Mouse (Mus musculus): ENCODE measurements around the gene Gm10447. TPM values are rescaled to one million over a fixed set of nuclear protein-coding genes. Genes with fewer than 3 reads are reported as not detected.
"Not testable (repeated sequence)": the region's sequence is repeated elsewhere in the genome, so short reads cannot be mapped to it uniquely, and the experiment has no call there.

The Gm10447 gene
- polyA plus RNA-seq, 1 experiment = not detected

GRCm38 (mm10) chr11:53428716-53429057 is 28.2 kb downstream of the Gm10447 start:
- peaks cover 24% of the 10 kb centered on the region for H3K36me3 ChIP-seq (ENCODE audit: control insufficient read depth, insufficient read depth)
- H3ac ChIP-seq (ENCODE audit: control insufficient read depth, insufficient read length, low read depth) = no peak overlapping the region
- no peak overlapping the region for H3K4me3 ChIP-seq (ENCODE audit: insufficient read depth, poor library complexity, severe bottlenecking)
- peaks cover 26% of the 10 kb centered on the region for H3K79me2 ChIP-seq (ENCODE audit: control insufficient read depth, insufficient read depth)
- peaks cover 15% of the 10 kb centered on the region for H3K79me3 ChIP-seq (ENCODE audit: low read depth)
- TF ChIP-seq USF1 (IDR thresholded peaks at IDR 0.05; ENCODE audit: low read depth) (no peak), MYOD1 (IDR thresholded peaks at IDR 0.05; ENCODE audit: control insufficient read depth, insufficient read length, low read depth) (no peak), MAX (IDR thresholded peaks at IDR 0.05) (no peak), MYOG (IDR thresholded peaks at IDR 0.05; ENCODE audit: control insufficient read depth, extremely low read depth, insufficient read length) (no peak), FOSL1 (IDR thresholded peaks at IDR 0.05; ENCODE audit: insufficient read depth, low read length, poor library complexity, severe bottlenecking) (no peak), CTCF (IDR thresholded peaks at IDR 0.05; ENCODE audit: control insufficient read depth, insufficient read depth, insufficient read length) (no peak), CEBPB (IDR thresholded peaks at IDR 0.05; ENCODE audit: low read depth) (no peak)
- no peaks in the 10 kb centered on the region for H3K27me3 ChIP-seq (ENCODE audit: control insufficient read depth, insufficient read depth, insufficient read length)

- TF ChIP-seq CTCF (IDR thresholded peaks at IDR 0.05; ENCODE audit: control insufficient read depth, insufficient read depth, insufficient read length) (no peak), MYOG (IDR thresholded peaks at IDR 0.05; ENCODE audit: control insufficient read depth, extremely low read depth, insufficient read length) (no peak), FOSL1 (IDR thresholded peaks at IDR 0.05; ENCODE audit: insufficient read depth, low read length, poor library complexity, severe bottlenecking) (no peak), MYOD1 (IDR thresholded peaks at IDR 0.05; ENCODE audit: control insufficient read depth, insufficient read length, low read depth) (no peak), MAX (IDR thresholded peaks at IDR 0.05) (no peak), CEBPB (IDR thresholded peaks at IDR 0.05; ENCODE audit: low read depth) (no peak), USF1 (IDR thresholded peaks at IDR 0.05; ENCODE audit: low read depth) (no peak)
Measured at GRCm38 (mm10) chr11:53427993-53428715, 28.8 kb downstream of the Gm10447 start.

GRCm38 (mm10) chr11:53426914-53427313 is 30.0 kb downstream of the Gm10447 start:
- not testable (repeated sequence) for H3ac ChIP-seq (ENCODE audit: control insufficient read depth, insufficient read length, low read depth); H3K27me3 ChIP-seq (ENCODE audit: control insufficient read depth, insufficient read depth, insufficient read length); H3K4me3 ChIP-seq (ENCODE audit: insufficient read depth, poor library complexity, severe bottlenecking)
- Histone ChIP-seq H3K79me2 (ENCODE audit: control insufficient read depth, insufficient read depth) (peaks cover 26% of the 10 kb centered on the region), H3K79me3 (ENCODE audit: low read depth) (peaks cover 15% of the 10 kb centered on the region), H3K36me3 (ENCODE audit: control insufficient read depth, insufficient read depth) (peaks cover 24% of the 10 kb centered on the region)

More at GRCm38 (mm10) chr11:53427993-53428715, 28.8 kb downstream of the Gm10447 start:
- H3K79me3 ChIP-seq (ENCODE audit: low read depth) = peaks cover 15% of the 10 kb centered on the region
- peaks cover 24% of the 10 kb centered on the region for H3K36me3 ChIP-seq (ENCODE audit: control insufficient read depth, insufficient read depth)
- peaks cover 26% of the 10 kb centered on the region for H3K79me2 ChIP-seq (ENCODE audit: control insufficient read depth, insufficient read depth)
- H3ac ChIP-seq (ENCODE audit: control insufficient read depth, insufficient read length, low read depth) = no peak overlapping the region
- no peaks in the 10 kb centered on the region for H3K27me3 ChIP-seq (ENCODE audit: control insufficient read depth, insufficient read depth, insufficient read length)
- H3K4me3 ChIP-seq (ENCODE audit: insufficient read depth, poor library complexity, severe bottlenecking) = no peak overlapping the region

GRCm38 (mm10) chr11:53425711-53426255 is 31.1 kb downstream of the Gm10447 start:
- TF ChIP-seq USF1 (IDR thresholded peaks at IDR 0.05; ENCODE audit: low read depth) (no peak), MYOG (IDR thresholded peaks at IDR 0.05; ENCODE audit: control insufficient read depth, extremely low read depth, insufficient read length) (no peak), CEBPB (IDR thresholded peaks at IDR 0.05; ENCODE audit: low read depth) (no peak), MAX (IDR thresholded peaks at IDR 0.05) (no peak), FOSL1 (IDR thresholded peaks at IDR 0.05; ENCODE audit: insufficient read depth, low read length, poor library complexity, severe bottlenecking) (no peak), CTCF (IDR thresholded peaks at IDR 0.05; ENCODE audit: control insufficient read depth, insufficient read depth, insufficient read length) (no peak), MYOD1 (IDR thresholded peaks at IDR 0.05; ENCODE audit: control insufficient read depth, insufficient read length, low read depth) (no peak)
- Histone ChIP-seq H3K79me3 (ENCODE audit: low read depth) (peaks cover 15% of the 10 kb centered on the region), H3K36me3 (ENCODE audit: control insufficient read depth, insufficient read depth) (peaks cover 24% of the 10 kb centered on the region), H3ac (ENCODE audit: control insufficient read depth, insufficient read length, low read depth) (no peak overlapping the region), H3K4me3 (ENCODE audit: insufficient read depth, poor library complexity, severe bottlenecking) (no peak overlapping the region), H3K79me2 (ENCODE audit: control insufficient read depth, insufficient read depth) (peaks cover 26% of the 10 kb centered on the region), H3K27me3 (ENCODE audit: control insufficient read depth, insufficient read depth, insufficient read length) (no peaks in the 10 kb centered on the region)

- H3K79me3 ChIP-seq (ENCODE audit: low read depth) = peaks cover 14% of the 10 kb centered on the region
- no peak overlapping the region for H3K4me3 ChIP-seq (ENCODE audit: insufficient read depth, poor library complexity, severe bottlenecking)
- no peak overlapping the region for H3ac ChIP-seq (ENCODE audit: control insufficient read depth, insufficient read length, low read depth)
- peaks cover 22% of the 10 kb centered on the region for H3K79me2 ChIP-seq (ENCODE audit: control insufficient read depth, insufficient read depth)
- peaks cover 24% of the 10 kb centered on the region for H3K36me3 ChIP-seq (ENCODE audit: control insufficient read depth, insufficient read depth)
- TF ChIP-seq MYOG (IDR thresholded peaks at IDR 0.05; ENCODE audit: control insufficient read depth, extremely low read depth, insufficient read length) (no peak), CEBPB (IDR thresholded peaks at IDR 0.05; ENCODE audit: low read depth) (no peak), CTCF (IDR thresholded peaks at IDR 0.05; ENCODE audit: control insufficient read depth, insufficient read depth, insufficient read length) (no peak), FOSL1 (IDR thresholded peaks at IDR 0.05; ENCODE audit: insufficient read depth, low read length, poor library complexity, severe bottlenecking) (no peak), MAX (IDR thresholded peaks at IDR 0.05) (no peak), USF1 (IDR thresholded peaks at IDR 0.05; ENCODE audit: low read depth) (no peak), MYOD1 (IDR thresholded peaks at IDR 0.05; ENCODE audit: control insufficient read depth, insufficient read length, low read depth) (no peak)
- no peaks in the 10 kb centered on the region for H3K27me3 ChIP-seq (ENCODE audit: control insufficient read depth, insufficient read depth, insufficient read length)
Measured at GRCm38 (mm10) chr11:53425251-53425650, 31.7 kb downstream of the Gm10447 start.

GRCm38 (mm10) chr11:53424826-53425225 is 32.1 kb downstream of the Gm10447 start:
- TF ChIP-seq FOSL1 (IDR thresholded peaks at IDR 0.05; ENCODE audit: insufficient read depth, low read length, poor library complexity, severe bottlenecking) = no peak
- TF ChIP-seq MYOG (IDR thresholded peaks at IDR 0.05; ENCODE audit: control insufficient read depth, extremely low read depth, insufficient read length) = no peak
- no peak for TF ChIP-seq CTCF (IDR thresholded peaks at IDR 0.05; ENCODE audit: control insufficient read depth, insufficient read depth, insufficient read length)
- TF ChIP-seq CEBPB (IDR thresholded peaks at IDR 0.05; ENCODE audit: low read depth) = no peak
- no peak for TF ChIP-seq USF1 (IDR thresholded peaks at IDR 0.05; ENCODE audit: low read depth)
- no peak for TF ChIP-seq MYOD1 (IDR thresholded peaks at IDR 0.05; ENCODE audit: control insufficient read depth, insufficient read length, low read depth)
- TF ChIP-seq MAX (IDR thresholded peaks at IDR 0.05) = no peak
- H3K4me3 ChIP-seq (ENCODE audit: insufficient read depth, poor library complexity, severe bottlenecking) = no peak overlapping the region
- H3K36me3 ChIP-seq (ENCODE audit: control insufficient read depth, insufficient read depth) = peaks cover 24% of the 10 kb centered on the region
- no peaks in the 10 kb centered on the region for H3K27me3 ChIP-seq (ENCODE audit: control insufficient read depth, insufficient read depth, insufficient read length)
- H3ac ChIP-seq (ENCODE audit: control insufficient read depth, insufficient read length, low read depth) = no peak overlapping the region
- peaks cover 10% of the 10 kb centered on the region for H3K79me3 ChIP-seq (ENCODE audit: low read depth)
- H3K79me2 ChIP-seq (ENCODE audit: control insufficient read depth, insufficient read depth) = peaks cover 18% of the 10 kb centered on the region
